Mouse (Mus musculus) neural tube, embryonic 15.5 days (tissue): Measurements from ENCODE around the gene Tmsb10. TPM values are rescaled to one million over a fixed set of nuclear protein-coding genes. Genes with fewer than 3 reads are reported as not detected.

Experiments used
- ATAC-seq: fragments of 200-750 bp; cut with Nextera tagmentation; 2 replicates; pipeline ENCODE4 v1.8.0; 2017; ENCODE audit warnings: mild to moderate bottlenecking, moderate TSS enrichment, moderate library complexity; ENCODE audit not compliant: low FRiP score
- H3K27ac ChIP-seq: fragments of 300-500 bp; sonication (generic); replicated peaks from 2 replicates; pipeline ENCODE4 v1.5.1; 2015; ENCODE audit warnings: mild to moderate bottlenecking, inconsistent platforms
- H3K27me3 ChIP-seq: fragments of 300-500 bp; sonication (generic); replicated peaks from 2 replicates; pipeline ENCODE4 v1.6.1; 2015; ENCODE audit warnings: inconsistent platforms
- H3K36me3 ChIP-seq: fragments of 300-500 bp; sonication (generic); 2 replicates; pipeline ENCODE4 v1.6.1; 2015; ENCODE audit warnings: inconsistent platforms
- H3K4me1 ChIP-seq: fragments of 300-500 bp; sonication (generic); 2 replicates; pipeline ENCODE4 v1.6.1; 2015; ENCODE audit warnings: inconsistent platforms
- H3K4me2 ChIP-seq: fragments of 300-500 bp; sonication (generic); 2 replicates; pipeline ENCODE4 v1.6.1; 2015; ENCODE audit warnings: inconsistent platforms, mild to moderate bottlenecking, moderate library complexity
- H3K4me3 ChIP-seq: fragments of 300-500 bp; sonication (generic); replicated peaks from 2 replicates; pipeline ENCODE4 v1.5.1; 2015; ENCODE audit warnings: mild to moderate bottlenecking, inconsistent platforms
- H3K9ac ChIP-seq: fragments of 300-500 bp; sonication (generic); replicated peaks from 2 replicates; pipeline ENCODE4 v1.6.1; 2015; ENCODE audit warnings: mild to moderate bottlenecking, inconsistent platforms
- H3K9me3 ChIP-seq: fragments of 300-500 bp; sonication (generic); replicated peaks from 2 replicates; pipeline ENCODE4 v1.6.1; 2016; ENCODE audit warnings: inconsistent platforms
- WGBS: fragments of 180-500 bp; shearing (Covaris S2); methylation state at CpG from one replicate; pipeline ENCODE4 v1.1.7; 2015; ENCODE audit warnings: mixed read lengths; 5-methylcytosine and 5-hydroxymethylcytosine counted together
- polyA plus RNA-seq: library from polyadenylated mRNA; unstranded; fragments of >200 nt; fragmentation: Nextera tagmentation; extraction: Ambion mirVana; gene quantifications from 2 replicates; pipeline ENCODE4 v1.2.1, GENCODE M21; 2015

The Tmsb10 gene
- polyA plus RNA-seq, 1 experiment from 2014 or later: 4,902 TPM

- WGBS: 16% methylated on average over 9 of the region's 9 CpGs
- no peak overlapping the region for H3K4me3 ChIP-seq
- no peak overlapping the region for H3K9ac ChIP-seq
- ATAC-seq: no peak
- H3K4me1 ChIP-seq: peaks cover 3% of the 10 kb centered on the region; the same call in 1 of the 2 replicates
- no peaks in the 10 kb centered on the region for H3K27me3 ChIP-seq
- no peak overlapping the region for H3K27ac ChIP-seq
- no peaks in the 10 kb centered on the region for H3K9me3 ChIP-seq
- H3K36me3 ChIP-seq: no peaks in the 10 kb centered on the region
- no peak overlapping the region for H3K4me2 ChIP-seq
These were observed 31.6 kb downstream of the Tmsb10 start for GRCm38 (mm10) chr6:72926755-72927482.

GRCm38 (mm10) chr6:72926031-72926430 is 32.5 kb downstream of the Tmsb10 start:
- Histone ChIP-seq H3K27me3 (no peaks in the 10 kb centered on the region), H3K9me3 (no peaks in the 10 kb centered on the region), H3K4me2 (no peak overlapping the region), H3K9ac (no peak overlapping the region), H3K36me3 (no peaks in the 10 kb centered on the region), H3K4me3 (no peak overlapping the region), H3K27ac (no peak overlapping the region), H3K4me1 (peaks cover 3% of the 10 kb centered on the region; the same call in 1 of the 2 replicates)
- ATAC-seq: no peak
- 92% methylated on average over 4 of the region's 4 CpGs for WGBS

- H3K27ac ChIP-seq: no peak overlapping the region
- no peaks in the 10 kb centered on the region for H3K36me3 ChIP-seq
- H3K4me2 ChIP-seq: no peak overlapping the region
- no peak for ATAC-seq
- WGBS: 88% methylated on average over 8 of the region's 8 CpGs
- no peaks in the 10 kb centered on the region for H3K9me3 ChIP-seq
- peaks cover 3% of the 10 kb centered on the region; the same call in 1 of the 2 replicates for H3K4me1 ChIP-seq
- no peaks in the 10 kb centered on the region for H3K27me3 ChIP-seq
- no peak overlapping the region for H3K9ac ChIP-seq
- H3K4me3 ChIP-seq: no peak overlapping the region
These were observed 35.2 kb downstream of the Tmsb10 start for GRCm38 (mm10) chr6:72923381-72923780.

GRCm38 (mm10) chr6:72921081-72921480 is 37.5 kb downstream of the Tmsb10 start:
- Histone ChIP-seq H3K4me1 (no peaks in the 10 kb centered on the region), H3K9ac (no peak overlapping the region), H3K27me3 (no peaks in the 10 kb centered on the region), H3K4me3 (no peak overlapping the region), H3K9me3 (no peaks in the 10 kb centered on the region), H3K27ac (no peak overlapping the region), H3K4me2 (no peak overlapping the region), H3K36me3 (no peaks in the 10 kb centered on the region)
- no peak for ATAC-seq
- WGBS: 95% methylated on average over 3 of the region's 3 CpGs

- no peak for ATAC-seq
- H3K4me3 ChIP-seq: no peak overlapping the region
- 75% methylated on average over 9 of the region's 9 CpGs for WGBS
These were observed 40.0 kb downstream of the Tmsb10 start for GRCm38 (mm10) chr6:72918510-72919033.

GRCm38 (mm10) chr6:72916330-72916729 is 42.2 kb downstream of the Tmsb10 start:
- H3K27ac ChIP-seq: no peak overlapping the region
- no peak overlapping the region for H3K4me3 ChIP-seq
- H3K36me3 ChIP-seq: no peaks in the 10 kb centered on the region
- no peaks in the 10 kb centered on the region for H3K9me3 ChIP-seq
- no peaks in the 10 kb centered on the region for H3K27me3 ChIP-seq
- ATAC-seq: no peak
- H3K4me2 ChIP-seq: no peak overlapping the region
- 83% methylated on average over 7 of the region's 7 CpGs for WGBS
- H3K9ac ChIP-seq: no peak overlapping the region
- H3K4me1 ChIP-seq: no peaks in the 10 kb centered on the region

More at GRCm38 (mm10) chr6:72918510-72919033, 40.0 kb downstream of the Tmsb10 start:
- Histone ChIP-seq H3K9ac (no peak overlapping the region), H3K27ac (no peak overlapping the region), H3K4me2 (no peak overlapping the region), H3K36me3 (no peaks in the 10 kb centered on the region), H3K4me1 (no peaks in the 10 kb centered on the region), H3K27me3 (no peaks in the 10 kb centered on the region), H3K9me3 (no peaks in the 10 kb centered on the region)

GRCm38 (mm10) chr6:72914087-72914749 is 44.3 kb downstream of the Tmsb10 start:
- H3K9me3 ChIP-seq: no peaks in the 10 kb centered on the region
- no peaks in the 10 kb centered on the region for H3K36me3 ChIP-seq
- no peak for ATAC-seq
- no peak overlapping the region for H3K4me3 ChIP-seq
- H3K9ac ChIP-seq: no peak overlapping the region
- H3K4me1 ChIP-seq: no peaks in the 10 kb centered on the region
- no peaks in the 10 kb centered on the region for H3K27me3 ChIP-seq
- H3K4me2 ChIP-seq: no peak overlapping the region
- 88% methylated on average over 6 of the region's 6 CpGs for WGBS
- no peak overlapping the region for H3K27ac ChIP-seq

GRCm38 (mm10) chr6:72911261-72911660 is 47.3 kb downstream of the Tmsb10 start:
- Histone ChIP-seq H3K36me3 (no peaks in the 10 kb centered on the region), H3K27ac (no peak overlapping the region), H3K9ac (no peak overlapping the region), H3K4me3 (no peak overlapping the region), H3K27me3 (no peaks in the 10 kb centered on the region), H3K4me2 (no peak overlapping the region), H3K4me1 (no peaks in the 10 kb centered on the region), H3K9me3 (no peaks in the 10 kb centered on the region)
- WGBS: 64% methylated on average over 4 of the region's 4 CpGs
- no peak for ATAC-seq

Other genes with a start within 250 kb of the Tmsb10 start
- 7.0 and 9.8 TPM in 2 replicates for gene Tcf7l1, start 169.5 kb downstream of the Tmsb10 start, polyA plus RNA-seq
- gene Kcmf1, start 58.8 kb downstream of the Tmsb10 start, polyA plus RNA-seq: 36.5 and 40.9 TPM in 2 replicates